Mouse (Mus musculus) neural tube, postnatal 0 days (tissue): ENCODE results near the gene Sinhcaf. TPM values are rescaled to one million over a fixed set of nuclear protein-coding genes. Genes with fewer than 3 reads are reported as not detected.

ENCODE experiments used
- polyA plus RNA-seq: library from polyadenylated mRNA; unstranded; fragments of >200 nt; fragmentation: Nextera tagmentation; extraction: Ambion mirVana; gene quantifications from 2 replicates; pipeline ENCODE4 v1.2.1, GENCODE M21; 2015

Gene Sinhcaf
- 6.6 and 6.8 TPM in 2 replicates for polyA plus RNA-seq

GRCm38 (mm10) chr6:148946409-148946742, at the start of gene Sinhcaf:
TSS of gene Sinhcaf (minus strand) at chr6:148946467.

DNA sequence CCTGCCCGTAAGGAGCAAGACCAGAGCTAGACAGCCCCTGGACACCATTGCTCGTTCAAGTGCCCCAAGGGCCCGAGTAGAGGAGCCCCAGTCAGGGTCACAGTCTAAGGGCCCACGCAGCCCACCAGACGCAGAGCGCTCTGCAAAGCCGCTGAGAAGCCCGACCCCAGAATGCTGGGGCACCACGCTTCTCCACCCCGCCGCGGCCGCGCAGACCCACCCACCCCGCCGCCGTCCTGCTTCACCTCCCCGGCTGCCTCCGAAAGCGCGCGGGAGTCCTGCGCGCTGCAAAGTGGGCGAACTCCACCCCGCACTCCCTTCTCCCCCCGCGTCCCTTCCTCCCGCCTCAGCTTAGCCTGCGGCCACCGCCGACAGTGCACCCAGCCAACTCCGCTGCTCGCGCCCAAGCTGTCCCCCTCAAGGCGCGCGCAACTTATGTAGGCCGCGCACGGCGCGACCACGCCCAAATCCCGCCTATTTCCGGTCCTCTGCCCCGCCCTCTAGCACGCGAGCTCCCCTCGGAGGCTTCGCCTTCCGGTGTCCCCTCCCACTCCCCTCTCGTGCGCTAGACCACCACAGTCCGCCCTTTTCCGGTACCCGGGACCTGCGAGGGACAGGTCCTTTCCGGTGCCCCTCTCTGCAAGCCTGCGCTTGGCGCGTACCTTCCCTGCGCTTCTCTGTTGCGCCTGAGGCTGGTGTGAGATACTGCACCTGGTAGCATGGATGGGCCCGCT, 50.3 kb downstream of the Sinhcaf start, which contains the start of gene Caprin2:
TSS of gene Caprin2 (minus strand) at position 465 of the 734 bp plus-strand sequence.

Other genes with a start within 250 kb of the Sinhcaf start
- 15.5 and 16.1 TPM in 2 replicates for gene Ipo8, start 115.0 kb downstream of the Sinhcaf start, polyA plus RNA-seq
- gene Caprin2, start 50.2 kb downstream of the Sinhcaf start, polyA plus RNA-seq = 6.9 and 7.9 TPM in 2 replicates
- 12.3 and 13.3 TPM in 2 replicates for gene Dennd5b, start 155.2 kb upstream of the Sinhcaf start, polyA plus RNA-seq
- not detected in 2 replicates for gene Gm10203, start 183.7 kb upstream of the Sinhcaf start, polyA plus RNA-seq
- gene Etfbkmt, start 193.4 kb upstream of the Sinhcaf start, polyA plus RNA-seq = 5.5 and 5.9 TPM in 2 replicates
- gene Amn1, start 242.2 kb upstream of the Sinhcaf start, polyA plus RNA-seq = 78.0 and 81.6 TPM in 2 replicates